Mouse (Mus musculus) heart, embryonic 16.5 days (tissue): ENCODE measurements around the gene Gm28551. TPM values are rescaled to one million over a fixed set of nuclear protein-coding genes. Genes with fewer than 3 reads are reported as not detected.

Source experiments
- ATAC-seq: fragments of 200-750 bp; cut with Nextera tagmentation; replicated peaks from 2 replicates; pipeline ENCODE4 v1.8.0; 2017; ENCODE audit warnings: moderate number of reproducible peaks; ENCODE audit not compliant: insufficient read depth, low FRiP score; ENCODE audit errors: extremely low read depth
- H3K27ac ChIP-seq: fragments of 300-500 bp; sonication (generic); 2 replicates; pipeline ENCODE4 v1.5.1; 2014; ENCODE audit warnings: mild to moderate bottlenecking, low read length, control low read depth, moderate library complexity
- H3K27me3 ChIP-seq: fragments of 300-500 bp; sonication (generic); 2 replicates; pipeline ENCODE4 v1.6.1; 2014; ENCODE audit warnings: low read length, mixed read lengths; ENCODE audit not compliant: control insufficient read depth, insufficient read depth
- H3K36me3 ChIP-seq: fragments of 300-500 bp; sonication (generic); 2 replicates; pipeline ENCODE4 v1.6.1; 2014; ENCODE audit not compliant: control insufficient read depth, insufficient read depth
- H3K4me1 ChIP-seq: fragments of 300-500 bp; sonication (generic); 2 replicates; pipeline ENCODE4 v1.6.1; 2014; ENCODE audit warnings: low read length, mixed read lengths; ENCODE audit not compliant: control insufficient read depth, insufficient read depth
- H3K4me2 ChIP-seq: fragments of 300-500 bp; sonication (generic); 2 replicates; pipeline ENCODE4 v1.6.1; 2014; ENCODE audit warnings: low read depth, mild to moderate bottlenecking, control low read depth, low read length
- H3K4me3 ChIP-seq: fragments of 300-500 bp; sonication (generic); 2 replicates; pipeline ENCODE4 v1.5.1; 2014; ENCODE audit warnings: mild to moderate bottlenecking, control low read depth, low read length
- H3K9ac ChIP-seq: fragments of 300-500 bp; sonication (generic); 2 replicates; pipeline ENCODE4 v1.6.1; 2014; ENCODE audit warnings: low read length, control low read depth
- H3K9me3 ChIP-seq: fragments of 300-500 bp; sonication (generic); replicated peaks from 2 replicates; pipeline ENCODE4 v1.6.1; 2016; ENCODE audit warnings: low read length; ENCODE audit not compliant: control insufficient read depth
- WGBS: fragments of 180-500 bp; shearing (Covaris S2); extraction: QIAGEN DNeasy Blood & Tissue Kit; methylation state at CpG from one replicate; pipeline ENCODE4 v1.1.7; 2014; 5-methylcytosine and 5-hydroxymethylcytosine counted together
- polyA plus RNA-seq: library from polyadenylated mRNA; unstranded; fragments of >200 nt; fragmentation: Nextera tagmentation; extraction: Ambion mirVana; gene quantifications from 2 replicates; pipeline ENCODE4 v1.2.1, GENCODE M21; 2015

The Gm28551 gene
- polyA plus RNA-seq, 1 experiment from 2014 or later: 0.17 TPM

- Histone ChIP-seq H3K4me3 (no peak overlapping the region), H3K36me3 (peaks cover 3% of the 10 kb centered on the region; the same call in 1 of the 2 replicates), H3K27ac (no peak overlapping the region), H3K4me2 (no peak overlapping the region), H3K9ac (no peak overlapping the region), H3K27me3 (no peaks in the 10 kb centered on the region), H3K9me3 (no peaks in the 10 kb centered on the region), H3K4me1 (peaks cover 4% of the 10 kb centered on the region; the same call in 1 of the 2 replicates)
- no peak for ATAC-seq
- WGBS: 77% methylated on average over 4 of the region's 4 CpGs
These were observed 52.0 kb downstream of the Gm28551 start for GRCm38 (mm10) chr1:53300506-53300905.

DNA sequence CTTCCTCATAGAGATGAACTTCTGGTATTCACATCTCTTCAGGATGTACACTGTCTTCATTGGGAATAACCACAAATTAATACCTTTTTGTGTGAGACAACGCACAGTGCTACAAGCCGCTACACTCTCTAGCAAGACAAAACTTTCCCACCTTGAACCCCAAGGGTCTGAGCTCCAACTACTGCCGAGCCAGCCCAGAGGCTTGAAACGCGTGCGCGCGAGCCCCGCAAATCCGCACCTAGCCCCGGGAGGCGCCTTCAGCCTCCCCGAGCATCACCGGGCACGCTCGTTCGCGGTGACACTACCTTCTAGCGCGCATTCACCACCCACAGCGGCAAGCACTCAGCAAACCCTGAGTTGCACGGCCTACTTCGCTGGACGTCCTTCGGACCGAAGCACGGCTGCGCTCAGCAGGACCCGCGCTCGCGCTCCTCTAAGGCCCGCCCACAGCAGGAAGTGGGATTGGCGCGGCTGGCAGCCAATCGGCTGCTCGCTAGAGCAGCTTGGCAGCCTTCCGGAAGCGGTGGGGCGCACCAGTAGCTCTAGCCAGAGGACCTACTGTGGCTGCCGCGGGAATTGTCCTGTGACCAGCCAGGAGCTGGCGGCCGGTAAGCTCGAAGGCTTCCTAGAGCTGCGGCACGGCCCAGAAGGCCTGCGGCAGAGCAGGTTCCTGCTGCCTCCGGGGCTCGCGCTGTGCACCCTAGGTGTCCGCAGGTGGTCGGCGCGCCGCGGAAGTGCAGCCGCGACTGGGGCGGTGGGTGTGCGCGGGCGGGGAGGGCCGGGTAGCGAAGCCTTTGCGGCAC, 55.7 kb downstream of the Gm28551 start, which contains the start of the genes Pms1, Ormdl1 and Gm28778:
Gene Pms1 (minus strand): TSS at position 438 of the 803 bp plus-strand sequence.
Gene Ormdl1 (plus strand): TSS at position 515 of the 803 bp plus-strand sequence.
Gene Gm28778 (plus strand): TSS at position 531 of the 803 bp plus-strand sequence.
- peak within 1 kb of the TSS; percentile 96 for H3K4me3 ChIP-seq
- no peaks in the 10 kb centered on the region for H3K27me3 ChIP-seq
- peaks cover 2% of the 10 kb centered on the region; the same call in 1 of the 2 replicates for H3K36me3 ChIP-seq
- H3K4me2 ChIP-seq: peak within 1 kb of the TSS; percentile 85
- H3K9ac ChIP-seq: peak within 1 kb of the TSS; percentile 95
- peak; percentile 99 for ATAC-seq
- no peaks in the 10 kb centered on the region for H3K9me3 ChIP-seq
- under 1% methylated on average over 65 of the region's 66 CpGs for WGBS
- peak within 1 kb of the TSS; percentile 93 for H3K27ac ChIP-seq
- peaks cover 4% of the 10 kb centered on the region; the same call in 1 of the 2 replicates for H3K4me1 ChIP-seq

GRCm38 (mm10) chr1:53291197-53291596, 61.3 kb downstream of the Gm28551 start:
- H3K9ac ChIP-seq: no peak overlapping the region
- no peak for ATAC-seq
- WGBS: 50% methylated on average over 3 of the region's 3 CpGs
- H3K36me3 ChIP-seq: 0 out of 2 replicates have a peak, but pooled peaks cover 2% of the 10 kb centered on the region
- no peaks in the 10 kb centered on the region for H3K4me1 ChIP-seq
- H3K27me3 ChIP-seq: no peaks in the 10 kb centered on the region
- no peak overlapping the region for H3K4me2 ChIP-seq
- H3K4me3 ChIP-seq: no peak overlapping the region
- no peaks in the 10 kb centered on the region for H3K9me3 ChIP-seq
- H3K27ac ChIP-seq: no peak overlapping the region

Other genes with a start within 250 kb of the Gm28551 start
- gene 1700019A02Rik, start 165.0 kb downstream of the Gm28551 start, polyA plus RNA-seq: not detected in 2 replicates
- 9.4 and 10.3 TPM in 2 replicates for gene Pms1, start 55.6 kb downstream of the Gm28551 start, polyA plus RNA-seq
- gene Ormdl1, start 55.6 kb downstream of the Gm28551 start, polyA plus RNA-seq: 28.6 and 31.2 TPM in 2 replicates
- gene Gm28778, start 55.6 kb downstream of the Gm28551 start, polyA plus RNA-seq: not detected in 2 replicates
- gene Osgepl1, start 39.0 kb downstream of the Gm28551 start, polyA plus RNA-seq: 26.0 and 29.2 TPM in 2 replicates
- 8.5 TPM in 1 of 2 replicates, not detected in the other for gene Asdurf, start within 50 bp of the Gm28551 start, polyA plus RNA-seq
- 55.7 and 61.6 TPM in 2 replicates for gene Asnsd1, start 85 bp upstream of the Gm28551 start, polyA plus RNA-seq